Mouse (Mus musculus) E14TG2a.4 (cell line): ENCODE data around the gene Kif26a.

Experiments used
- H3K27me3 ChIP-seq: 2 replicates; pipeline ENCODE4 v1.6.1; 2014; ENCODE audit warnings: low read length, control low read depth; ENCODE audit not compliant: insufficient read depth
- H3K36me3 ChIP-seq: 2 replicates; pipeline ENCODE4 v1.6.1; 2014; ENCODE audit warnings: low read length, control low read depth; ENCODE audit not compliant: insufficient read depth
- H3K4me1 ChIP-seq: replicated peaks from 2 replicates; pipeline ENCODE4 v1.6.1; 2014; ENCODE audit warnings: low read depth, low read length, control low read depth
- H3K4me3 ChIP-seq: replicated peaks from 2 replicates; pipeline ENCODE4 v1.5.1; 2014; ENCODE audit warnings: mild to moderate bottlenecking, low read length
- H3K9me3 ChIP-seq: 2 replicates; pipeline ENCODE4 v1.6.1; 2014; ENCODE audit warnings: low read length, control low read depth
- CTCF ChIP-seq: conservative IDR thresholded peaks from 2 replicates; pipeline ENCODE4 v1.5.1; 2014; ENCODE audit warnings: low read length
- NANOG ChIP-seq: IDR thresholded peaks from 2 replicates; pipeline ENCODE4 v1.6.1; 2014; ENCODE audit warnings: borderline replicate concordance, low read length, mixed read lengths
- POU5F1 ChIP-seq: IDR thresholded peaks from 2 replicates; pipeline ENCODE4 v1.6.1; 2014; ENCODE audit warnings: low read length, borderline replicate concordance

Gene Kif26a

GRCm38 (mm10) chr12:112143116-112143832 is 2.7 kb upstream of the Kif26a start:
- peaks cover 46% of the 10 kb centered on the region for H3K4me1 ChIP-seq
- H3K9me3 ChIP-seq = no peaks in the 10 kb centered on the region
- TF ChIP-seq POU5F1 = no peak
- TF ChIP-seq CTCF = peak; percentile 35
- H3K27me3 ChIP-seq = peaks cover 76% of the 10 kb centered on the region
- H3K36me3 ChIP-seq = no peaks in the 10 kb centered on the region
- peak overlapping the region; percentile 81 for H3K4me3 ChIP-seq

- H3K36me3 ChIP-seq = no peaks in the 10 kb centered on the region; the same call in 1 of the 2 replicates
- H3K27me3 ChIP-seq = peaks cover 81% of the 10 kb centered on the region
- no peaks in the 10 kb centered on the region for H3K9me3 ChIP-seq
- peaks cover 51% of the 10 kb centered on the region for H3K4me1 ChIP-seq
- TF ChIP-seq POU5F1 (no peak), CTCF (no peak), NANOG (no peak)
- H3K4me3 ChIP-seq = peak overlapping the region; percentile 81
Observed at GRCm38 (mm10) chr12:112143833-112144201, 2.2 kb upstream of the Kif26a start.

- Histone ChIP-seq H3K27me3 (peaks cover 86% of the 10 kb centered on the region), H3K4me3 (peak overlapping the region; percentile 81), H3K4me1 (peaks cover 58% of the 10 kb centered on the region), H3K36me3 (peaks cover 1% of the 10 kb centered on the region; the same call in 1 of the 2 replicates), H3K9me3 (no peaks in the 10 kb centered on the region)
- no peak for TF ChIP-seq NANOG
- no peak for TF ChIP-seq CTCF
- no peak for TF ChIP-seq POU5F1
Observed at GRCm38 (mm10) chr12:112144377-112145115, 1.5 kb upstream of the Kif26a start.

GRCm38 (mm10) chr12:112145211-112145874 is 665 bp upstream of the Kif26a start:
- H3K36me3 ChIP-seq = peaks cover 4% of the 10 kb centered on the region; the same call in 1 of the 2 replicates
- H3K4me3 ChIP-seq = peak overlapping the region; percentile 81
- H3K4me1 ChIP-seq = peaks cover 66% of the 10 kb centered on the region
- TF ChIP-seq CTCF (peak; percentile 65), POU5F1 (no peak)
- H3K27me3 ChIP-seq = peaks cover 84% of the 10 kb centered on the region
- H3K9me3 ChIP-seq = no peaks in the 10 kb centered on the region

- Histone ChIP-seq H3K4me1 (peaks cover 78% of the 10 kb centered on the region), H3K27me3 (peaks cover 67% of the 10 kb centered on the region), H3K9me3 (no peaks in the 10 kb centered on the region), H3K36me3 (peaks cover 4% of the 10 kb centered on the region; the same call in 1 of the 2 replicates), H3K4me3 (peak overlapping the region; percentile 81)
- TF ChIP-seq POU5F1 = no peak
- no peak for TF ChIP-seq NANOG
- no peak for TF ChIP-seq CTCF
Observed at GRCm38 (mm10) chr12:112147365-112147764, 1.4 kb downstream of the Kif26a start.

GRCm38 (mm10) chr12:112150011-112150410 is 4.0 kb downstream of the Kif26a start:
- no peak for TF ChIP-seq POU5F1
- no peak for TF ChIP-seq CTCF
- TF ChIP-seq NANOG = no peak
- no peaks in the 10 kb centered on the region for H3K9me3 ChIP-seq

GRCm38 (mm10) chr12:112151244-112151979 is 5.4 kb downstream of the Kif26a start:
- Histone ChIP-seq H3K4me1 (peaks cover 92% of the 10 kb centered on the region), H3K9me3 (no peaks in the 10 kb centered on the region), H3K27me3 (peaks cover 34% of the 10 kb centered on the region), H3K4me3 (0 out of 2 replicates have a peak overlapping the region, but pooled peaks have one; percentile 32), H3K36me3 (peaks cover 4% of the 10 kb centered on the region; the same call in 1 of the 2 replicates)
- TF ChIP-seq POU5F1 (no peak), CTCF (no peak), NANOG (no peak)

More at GRCm38 (mm10) chr12:112150011-112150410, 4.0 kb downstream of the Kif26a start:
- no peak overlapping the region for H3K4me3 ChIP-seq
- H3K4me1 ChIP-seq = peaks cover 85% of the 10 kb centered on the region
- H3K36me3 ChIP-seq = peaks cover 4% of the 10 kb centered on the region; the same call in 1 of the 2 replicates
- H3K27me3 ChIP-seq = peaks cover 42% of the 10 kb centered on the region

- Histone ChIP-seq H3K4me1 (peaks cover 89% of the 10 kb centered on the region), H3K36me3 (peaks cover 4% of the 10 kb centered on the region), H3K4me3 (0 out of 2 replicates have a peak overlapping the region, but pooled peaks have one; percentile 32), H3K27me3 (peaks cover 28% of the 10 kb centered on the region), H3K9me3 (no peaks in the 10 kb centered on the region)
- TF ChIP-seq NANOG = no peak
- no peak for TF ChIP-seq CTCF
- no peak for TF ChIP-seq POU5F1
Observed at GRCm38 (mm10) chr12:112151980-112152362, 6.0 kb downstream of the Kif26a start.
